Mouse (Mus musculus) A20 (cell line): ENCODE measurements around the gene Prl3d2.
"Not testable (repeated sequence)": the region's sequence is repeated elsewhere in the genome, so short reads cannot be mapped to it uniquely, and the experiment has no call there.

Experiments
- DNase-seq: peaks from one replicate; pipeline ENCODE4 v3.0.0-alpha.2; 2011; ENCODE audit warnings: low read depth, low spot score

Gene Prl3d2

DNA sequence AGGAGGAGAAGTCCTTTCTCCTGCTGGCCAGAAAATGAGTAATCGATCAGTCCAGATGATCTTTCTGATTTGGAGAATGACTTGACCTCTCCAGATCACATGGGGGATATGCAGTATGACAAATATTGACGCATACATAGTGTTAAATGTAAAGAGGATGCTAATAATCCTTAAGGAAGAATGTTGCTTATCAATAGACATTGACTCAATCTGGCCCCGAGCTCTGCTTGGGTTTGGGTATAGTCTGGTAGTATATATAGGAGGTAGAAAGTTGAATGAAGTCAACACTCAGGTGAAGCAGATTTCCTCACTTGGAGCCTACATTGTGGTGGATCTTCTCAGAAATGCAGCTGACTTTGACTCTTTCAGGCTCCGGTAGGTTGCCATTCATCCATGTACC lies at the start of gene Prl3d2:
Gene Prl3d2, plus strand, starts transcription at position 301 of the 400 bp plus-strand sequence.
- DNase-seq, result not testable (repeated sequence)

DNA sequence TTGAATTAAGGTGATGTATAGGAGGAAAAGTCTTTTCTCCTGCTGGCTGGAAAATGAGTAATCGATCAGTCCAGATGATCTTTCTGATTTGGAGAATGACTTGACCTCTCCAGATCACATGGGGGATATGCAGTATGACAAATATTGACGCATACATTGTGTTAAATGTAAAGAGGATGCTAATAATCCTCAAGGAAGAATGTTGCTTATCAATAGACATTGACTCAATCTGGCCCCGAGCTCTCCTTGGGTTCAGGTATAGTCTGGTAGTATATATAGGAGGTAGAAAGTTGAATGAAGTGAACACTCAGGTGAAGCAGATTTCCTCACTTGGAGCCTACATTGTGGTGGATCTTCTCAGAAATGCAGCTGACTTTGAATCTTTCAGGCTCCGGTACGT lies 27.6 kb upstream of the Prl3d2 start, which contains the start of gene Prl3d1:
Gene Prl3d1, plus strand, starts transcription at position 301 of the 400 bp plus-strand sequence.
- not testable (repeated sequence) for DNase-seq

DNA sequence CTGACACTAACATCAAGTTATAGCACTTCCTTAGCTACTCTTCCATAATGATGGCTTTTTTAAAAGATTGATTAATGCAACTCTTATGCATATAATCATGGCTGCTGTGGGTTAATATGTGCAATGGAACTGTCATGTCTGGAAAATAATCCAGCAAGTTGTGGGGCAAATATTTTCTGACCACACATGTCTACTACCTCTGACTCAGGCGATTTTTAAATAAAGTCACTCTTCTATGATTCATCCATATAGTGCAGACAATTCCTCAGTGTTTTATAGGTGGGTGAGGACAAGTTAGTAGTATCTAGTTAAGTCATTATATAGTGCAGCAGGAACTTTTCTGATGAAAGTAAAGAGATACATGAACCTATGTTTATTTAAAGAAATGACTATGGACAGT lies 26.8 kb downstream of the Prl3d2 start:
- no peak for DNase-seq

DNA sequence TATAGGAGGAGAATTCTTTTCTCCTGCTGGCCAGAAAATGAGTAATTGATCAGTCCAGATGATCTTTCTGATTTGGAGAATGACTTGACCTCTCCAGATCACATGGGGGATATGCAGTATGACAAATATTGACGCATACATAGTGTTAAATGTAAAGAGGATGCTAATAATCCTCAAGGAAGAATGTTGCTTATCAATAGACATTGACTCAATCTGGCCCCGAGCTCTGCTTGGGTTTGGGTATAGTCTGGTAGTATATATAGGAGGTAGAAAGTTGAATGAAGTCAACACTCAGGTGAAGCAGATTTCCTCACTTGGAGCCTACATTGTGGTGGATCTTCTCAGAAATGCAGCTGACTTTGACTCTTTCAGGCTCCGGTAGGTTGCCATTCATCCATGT lies 35.0 kb downstream of the Prl3d2 start, which contains the start of gene Prl3d3:
Gene Prl3d3, plus strand, starts transcription at position 301 of the 400 bp plus-strand sequence.
- not testable (repeated sequence) for DNase-seq
